Mouse (Mus musculus) myocyte (in vitro differentiated cells): Measurements from ENCODE around the gene Psmb6. TPM values are rescaled to one million over a fixed set of nuclear protein-coding genes. Genes with fewer than 3 reads are reported as not detected.
"Not testable (repeated sequence)": the region's sequence is repeated elsewhere in the genome, so short reads cannot be mapped to it uniquely, and the experiment has no call there.

Source experiments
- H3K27me3 ChIP-seq: one replicate; pipeline ENCODE4 v1.6.1; 2011; ENCODE audit not compliant: control insufficient read depth, insufficient read depth, insufficient read length
- H3K36me3 ChIP-seq: one replicate; pipeline ENCODE4 v1.6.1; 2011; ENCODE audit not compliant: control insufficient read depth, insufficient read depth
- H3K4me2 ChIP-seq: one replicate; pipeline ENCODE4 v1.6.1; 2011; ENCODE audit warnings: low read depth, control low read depth
- H3K4me3 ChIP-seq: one replicate; pipeline ENCODE4 v1.5.1; 2011; ENCODE audit warnings: mild to moderate bottlenecking, control low read depth, moderate library complexity
- H3K79me2 ChIP-seq: one replicate; pipeline ENCODE4 v1.6.1; 2011; ENCODE audit not compliant: control insufficient read depth, insufficient read depth
- H3ac ChIP-seq: one replicate; pipeline ENCODE4 v1.6.1; 2011; ENCODE audit not compliant: control insufficient read depth, insufficient read length
- CEBPB ChIP-seq: IDR thresholded peaks from 2 replicates; pipeline ENCODE4 v1.6.1; 2011; ENCODE audit warnings: mild to moderate bottlenecking, moderate library complexity; ENCODE audit not compliant: poor library complexity, insufficient read depth, severe bottlenecking
- E2F4 ChIP-seq: IDR thresholded peaks from one replicate; pipeline ENCODE4 v1.6.1; 2011; ENCODE audit warnings: mild to moderate bottlenecking, control low read depth, moderate library complexity; ENCODE audit not compliant: insufficient read depth
- MAX ChIP-seq: IDR thresholded peaks from one replicate; pipeline ENCODE4 v1.6.1; 2011; ENCODE audit warnings: low read depth, mild to moderate bottlenecking, control low read depth
- MYOD1 ChIP-seq, 3 experiments: IDR thresholded peaks; one replicate each; pipeline ENCODE4 v1.6.1; 2011; ENCODE audit warnings: control low read depth in 2 of 3, low read depth in 2 of 3, mild to moderate bottlenecking in 2 of 3, moderate library complexity in 1 of 3; ENCODE audit not compliant: insufficient read length in 2 of 3, control insufficient read depth in 1 of 3
- MYOG ChIP-seq, 3 experiments: IDR thresholded peaks; one replicate each; pipeline ENCODE4 v1.6.1; 2011; ENCODE audit warnings: control low read depth in 2 of 3, low read depth in 2 of 3, mild to moderate bottlenecking in 2 of 3; ENCODE audit not compliant: insufficient read length in 2 of 3, control insufficient read depth in 1 of 3, insufficient read depth in 1 of 3
- POLR2A ChIP-seq: IDR thresholded peaks from one replicate; pipeline ENCODE4 v1.6.1; 2011; ENCODE audit warnings: low read depth, mild to moderate bottlenecking, control low read depth, moderate library complexity; ENCODE audit not compliant: insufficient read length
- POLR2AphosphoS2 ChIP-seq: IDR thresholded peaks from one replicate; pipeline ENCODE4 v1.6.1; 2011; ENCODE audit warnings: low read depth, control low read depth; ENCODE audit not compliant: insufficient read length
- REST ChIP-seq: IDR thresholded peaks from one replicate; pipeline ENCODE4 v1.6.1; 2011; ENCODE audit warnings: mild to moderate bottlenecking, control low read depth, moderate library complexity; ENCODE audit not compliant: insufficient read depth, insufficient read length
- SRF ChIP-seq: IDR thresholded peaks from one replicate; pipeline ENCODE4 v1.6.1; 2011; ENCODE audit warnings: low read depth; ENCODE audit not compliant: control insufficient read depth, insufficient read length
- TCF12 ChIP-seq: IDR thresholded peaks from one replicate; pipeline ENCODE4 v1.6.1; 2011; ENCODE audit warnings: mild to moderate bottlenecking, control low read depth; ENCODE audit not compliant: poor library complexity, insufficient read depth, severe bottlenecking
- TCF3 ChIP-seq: IDR thresholded peaks from one replicate; pipeline ENCODE4 v1.6.1; 2011; ENCODE audit warnings: low read depth, control low read depth; ENCODE audit not compliant: insufficient read length
- USF1 ChIP-seq: IDR thresholded peaks from one replicate; pipeline ENCODE4 v1.6.1; 2011; ENCODE audit warnings: low read depth, mild to moderate bottlenecking, control low read depth, moderate library complexity
- polyA plus RNA-seq: library from polyadenylated mRNA; unstranded; fragments of >200 nt; fragmentation: generic; extraction: Trizol; gene quantifications from one replicate; pipeline ENCODE4 v1.2.1, GENCODE M21; 2012; ENCODE audit warnings: missing spikeins

The Psmb6 gene
- polyA plus RNA-seq, 1 experiment = 575 TPM

DNA sequence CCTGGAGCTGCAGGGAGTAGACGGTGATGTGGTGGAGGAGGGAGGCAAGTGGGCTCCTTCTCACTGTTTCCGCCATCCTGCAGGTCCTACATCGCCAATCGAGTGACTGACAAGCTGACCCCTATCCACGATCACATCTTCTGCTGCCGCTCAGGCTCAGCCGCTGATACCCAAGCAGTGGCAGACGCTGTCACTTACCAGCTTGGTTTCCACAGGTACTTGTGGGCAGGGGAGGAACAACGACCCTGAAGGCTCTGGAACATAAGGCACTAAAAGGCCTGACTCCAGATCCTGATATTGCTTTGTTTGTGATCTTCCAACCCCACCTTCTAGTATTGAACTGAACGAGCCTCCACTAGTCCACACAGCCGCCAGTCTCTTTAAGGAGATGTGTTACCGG is 1.0 kb downstream of the Psmb6 start:
- no peak for TF ChIP-seq MYOD1 (IDR thresholded peaks at IDR 0.05; ENCODE audit: control insufficient read depth in 1 of 3, insufficient read length in 2 of 3, low read depth in 2 of 3)
- TF ChIP-seq SRF = no peak
- TF ChIP-seq POLR2A = no peak
- no peak for TF ChIP-seq USF1
- no peak for TF ChIP-seq MYOG (IDR thresholded peaks at IDR 0.05; ENCODE audit: control insufficient read depth in 1 of 3, insufficient read depth in 1 of 3, insufficient read length in 2 of 3, low read depth in 2 of 3)
- TF ChIP-seq CEBPB = no peak
- TF ChIP-seq TCF3 = no peak
- no peak for TF ChIP-seq E2F4
- no peak for TF ChIP-seq TCF12
- TF ChIP-seq MAX = no peak
- no peak for TF ChIP-seq POLR2AphosphoS2
- no peak for TF ChIP-seq REST
- Histone ChIP-seq H3K4me3 (peak overlapping the region; percentile 81), H3K79me2 (peaks cover 15% of the 10 kb centered on the region), H3ac (no peak overlapping the region), H3K36me3 (peaks cover 12% of the 10 kb centered on the region), H3K4me2 (peak overlapping the region; percentile 93), H3K27me3 (no peaks in the 10 kb centered on the region)

DNA sequence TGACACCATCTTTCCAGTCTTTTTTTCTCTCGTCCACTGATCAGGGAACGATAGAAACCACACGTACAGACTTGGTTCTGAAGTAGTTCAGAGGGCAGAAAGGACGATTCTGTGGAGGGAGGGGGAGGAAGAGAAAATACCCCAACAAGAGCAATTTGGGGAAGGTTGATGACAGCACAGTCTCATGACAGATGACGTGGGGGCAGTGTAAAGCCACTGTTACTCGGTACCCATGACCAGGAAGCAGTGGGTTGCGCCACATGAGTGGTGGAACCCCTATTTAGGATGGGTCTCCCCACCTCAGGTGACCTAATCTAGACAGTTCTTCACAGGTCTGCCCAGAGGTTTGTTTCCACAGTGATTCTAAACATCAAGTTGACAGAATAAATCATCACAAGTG is 3.4 kb downstream of the Psmb6 start:
- no peak overlapping the region for H3ac ChIP-seq
- TF ChIP-seq REST (no peak), TCF12 (no peak), POLR2AphosphoS2 (peak; percentile 37), MAX (no peak), MYOG (IDR thresholded peaks at IDR 0.05; ENCODE audit: control insufficient read depth in 1 of 3, insufficient read depth in 1 of 3, insufficient read length in 2 of 3, low read depth in 2 of 3) (no peak), TCF3 (no peak)
- H3K4me3 ChIP-seq = no peak overlapping the region
- H3K4me2 ChIP-seq = no peak overlapping the region
- H3K79me2 ChIP-seq = peaks cover 15% of the 10 kb centered on the region
- no peaks in the 10 kb centered on the region for H3K27me3 ChIP-seq
- peaks cover 12% of the 10 kb centered on the region for H3K36me3 ChIP-seq

- not testable (repeated sequence) for H3K4me3 ChIP-seq, H3K4me2 ChIP-seq, H3K27me3 ChIP-seq, H3ac ChIP-seq, H3K79me2 ChIP-seq
- peaks cover 12% of the 10 kb centered on the region for H3K36me3 ChIP-seq
These were observed 5.9 kb downstream of the Psmb6 start for GRCm38 (mm10) chr11:70531065-70531464.

- H3K4me2 ChIP-seq = no peak within 1 kb of the TSS
- no peaks in the 10 kb centered on the region for H3K27me3 ChIP-seq
- H3K36me3 ChIP-seq = peaks cover 7% of the 10 kb centered on the region
- no peak within 1 kb of the TSS for H3K4me3 ChIP-seq
- H3K79me2 ChIP-seq = no peaks in the 10 kb centered on the region
- TF ChIP-seq MAX = no peak
- no peak for TF ChIP-seq POLR2A
- no peak for TF ChIP-seq MYOD1 (IDR thresholded peaks at IDR 0.05; ENCODE audit: control insufficient read depth in 1 of 3, insufficient read length in 2 of 3, low read depth in 2 of 3)
- no peak for TF ChIP-seq MYOG (IDR thresholded peaks at IDR 0.05; ENCODE audit: control insufficient read depth in 1 of 3, insufficient read depth in 1 of 3, insufficient read length in 2 of 3, low read depth in 2 of 3)
- no peak for TF ChIP-seq E2F4
- TF ChIP-seq POLR2AphosphoS2 = no peak
- TF ChIP-seq USF1 = no peak
- no peak for TF ChIP-seq REST
- TF ChIP-seq CEBPB = no peak
- no peak for TF ChIP-seq TCF12
- no peak for TF ChIP-seq TCF3
- no peak for TF ChIP-seq SRF
- H3ac ChIP-seq = no peak within 1 kb of the TSS
These were observed 7.7 kb downstream of the Psmb6 start, which contains the start of gene Gm40193 for GRCm38 (mm10) chr11:70532839-70533238. Gene Gm40193, minus strand, starts transcription at chr11:70532939.

DNA sequence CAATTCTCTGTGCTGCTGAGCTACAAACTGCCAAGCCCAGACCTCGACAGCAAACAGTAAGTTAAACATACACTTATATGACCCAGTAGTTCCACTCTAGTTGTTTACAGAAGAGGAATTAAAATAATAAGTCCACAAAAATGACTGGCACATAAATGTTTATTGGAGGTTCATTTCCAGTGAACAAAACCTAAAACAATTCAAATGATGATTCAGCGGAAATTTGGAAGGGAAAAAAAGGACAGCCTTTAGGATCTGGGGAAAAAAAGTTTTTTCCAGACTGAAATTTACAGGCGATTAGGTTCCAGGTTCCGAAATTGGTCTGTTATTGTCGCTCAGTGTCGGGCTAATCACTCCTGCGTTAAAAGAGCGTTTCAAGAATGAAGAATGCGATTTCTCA is 14.3 kb downstream of the Psmb6 start:
- TF ChIP-seq MYOD1 (IDR thresholded peaks at IDR 0.05; ENCODE audit: control insufficient read depth in 1 of 3, insufficient read length in 2 of 3, low read depth in 2 of 3) = no peak
- no peak for TF ChIP-seq MAX
- TF ChIP-seq POLR2A = no peak
- TF ChIP-seq USF1 = no peak
- TF ChIP-seq POLR2AphosphoS2 = no peak
- TF ChIP-seq TCF12 = no peak
- TF ChIP-seq REST = no peak
- no peak for TF ChIP-seq E2F4
- no peak for TF ChIP-seq MYOG (IDR thresholded peaks at IDR 0.05; ENCODE audit: control insufficient read depth in 1 of 3, insufficient read depth in 1 of 3, insufficient read length in 2 of 3, low read depth in 2 of 3)
- TF ChIP-seq SRF = no peak
- TF ChIP-seq CEBPB = no peak
- no peak for TF ChIP-seq TCF3
- Histone ChIP-seq H3K4me2 (peak overlapping the region; percentile 70), H3K36me3 (no peaks in the 10 kb centered on the region), H3K79me2 (no peaks in the 10 kb centered on the region), H3K4me3 (peak overlapping the region; percentile 32), H3ac (peak overlapping the region; percentile 3), H3K27me3 (no peaks in the 10 kb centered on the region)
